Mouse (Mus musculus) limb, embryonic 10.5 days (tissue): ENCODE measurements around the gene Gls2. TPM values are rescaled to one million over a fixed set of nuclear protein-coding genes. Genes with fewer than 3 reads are reported as not detected.

Experiments used
- DNase-seq: peaks from one replicate; pipeline ENCODE4 v3.0.0-alpha.2; 2017; ENCODE audit warnings: low spot score
- H3K27ac ChIP-seq: fragments of 300-500 bp; sonication (generic); 2 replicates; pipeline ENCODE4 v1.5.1; 2016; ENCODE audit warnings: mild to moderate bottlenecking
- H3K27me3 ChIP-seq: fragments of 300-500 bp; sonication (generic); 2 replicates; pipeline ENCODE4 v1.6.1; 2016; ENCODE audit warnings: low read depth, mild to moderate bottlenecking; ENCODE audit not compliant: poor library complexity, severe bottlenecking
- H3K36me3 ChIP-seq: fragments of 300-500 bp; sonication (generic); 2 replicates; pipeline ENCODE4 v1.6.1; 2016; ENCODE audit warnings: mild to moderate bottlenecking, moderate library complexity
- H3K4me1 ChIP-seq: fragments of 300-500 bp; sonication (generic); 2 replicates; pipeline ENCODE4 v1.6.1; 2016
- H3K4me3 ChIP-seq: fragments of 300-500 bp; sonication (generic); 2 replicates; pipeline ENCODE4 v1.5.1; 2016; ENCODE audit warnings: mild to moderate bottlenecking, moderate library complexity
- H3K9me3 ChIP-seq: fragments of 300-500 bp; sonication (generic); replicated peaks from 2 replicates; pipeline ENCODE4 v1.6.1; 2016; ENCODE audit warnings: mild to moderate bottlenecking
- WGBS: fragments of 180-500 bp; shearing (Covaris S2); methylation state at CpG from one replicate; pipeline ENCODE4 v1.1.7; 2016; 5-methylcytosine and 5-hydroxymethylcytosine counted together
- polyA plus RNA-seq: library from polyadenylated mRNA; unstranded; fragments of >200 nt; fragmentation: Nextera tagmentation; extraction: Ambion mirVana; gene quantifications from 2 replicates; pipeline ENCODE4 v1.2.1, GENCODE M21; 2016

Gene Gls2
- polyA plus RNA-seq, 1 experiment from 2014 or later: 1.9 TPM

DNA sequence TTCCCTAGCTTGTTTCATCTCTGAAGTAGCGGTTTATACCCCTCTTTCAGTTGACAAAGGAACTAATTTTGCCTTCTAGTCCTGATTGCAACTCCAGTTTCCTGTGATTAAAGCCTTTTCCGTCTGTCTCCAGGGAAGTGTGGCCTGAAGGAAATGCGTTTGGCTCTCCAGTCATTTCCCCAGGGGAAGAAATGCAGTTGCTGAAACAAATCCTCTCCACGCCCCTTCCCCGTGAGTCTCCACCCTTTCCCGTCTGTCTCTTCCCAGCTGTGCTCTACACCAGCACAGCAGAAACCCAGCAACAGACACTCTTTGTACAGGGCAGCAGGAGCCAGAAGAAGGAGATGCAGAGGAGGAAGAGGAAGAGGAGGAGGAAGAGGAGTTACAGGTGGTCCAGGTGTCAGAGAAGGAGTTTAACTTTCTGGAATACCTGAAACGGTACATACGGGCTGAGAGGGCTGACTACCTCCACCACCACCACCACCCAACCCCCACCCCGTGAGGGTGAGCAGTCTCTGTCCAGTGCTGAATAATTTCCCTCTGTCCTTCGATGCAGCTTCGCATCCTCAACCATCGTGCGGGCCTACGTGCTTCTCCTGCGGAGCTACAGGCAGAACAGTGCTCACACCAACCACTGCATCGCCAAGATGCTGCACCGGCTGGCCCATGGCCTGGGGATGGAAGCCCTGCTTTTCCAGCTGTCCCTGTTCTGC is 52.9 kb downstream of the Gls2 start:
- Histone ChIP-seq H3K36me3 (peaks cover 100% of the 10 kb centered on the region), H3K4me3 (no peak overlapping the region), H3K27ac (no peak overlapping the region), H3K9me3 (no peaks in the 10 kb centered on the region), H3K27me3 (no peaks in the 10 kb centered on the region), H3K4me1 (no peaks in the 10 kb centered on the region)
- DNase-seq: no peak
- 88% methylated on average over 17 of the region's 17 CpGs for WGBS

DNA sequence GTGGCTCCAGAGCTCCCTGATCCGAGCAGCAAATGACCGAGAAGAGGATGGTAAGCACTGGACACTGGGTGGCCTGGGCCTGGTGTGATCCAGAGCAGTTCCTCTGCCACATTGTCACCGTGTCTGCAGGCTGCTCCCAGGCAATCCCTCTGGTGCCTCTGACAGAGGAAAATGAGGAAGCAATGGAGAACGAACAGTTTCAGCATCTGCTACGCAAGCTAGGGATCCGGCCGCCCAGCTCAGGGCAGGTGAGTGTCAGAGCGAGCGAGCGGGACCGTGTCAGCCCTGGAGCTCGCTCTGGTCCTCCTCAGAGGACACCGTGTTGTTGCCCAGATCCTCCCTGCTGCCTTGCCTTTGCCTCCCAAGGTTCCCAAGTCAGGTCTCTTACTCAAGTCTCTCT is 56.3 kb downstream of the Gls2 start:
- H3K27ac ChIP-seq: no peak overlapping the region
- 94% methylated on average over 13 of the region's 13 CpGs for WGBS

DNA sequence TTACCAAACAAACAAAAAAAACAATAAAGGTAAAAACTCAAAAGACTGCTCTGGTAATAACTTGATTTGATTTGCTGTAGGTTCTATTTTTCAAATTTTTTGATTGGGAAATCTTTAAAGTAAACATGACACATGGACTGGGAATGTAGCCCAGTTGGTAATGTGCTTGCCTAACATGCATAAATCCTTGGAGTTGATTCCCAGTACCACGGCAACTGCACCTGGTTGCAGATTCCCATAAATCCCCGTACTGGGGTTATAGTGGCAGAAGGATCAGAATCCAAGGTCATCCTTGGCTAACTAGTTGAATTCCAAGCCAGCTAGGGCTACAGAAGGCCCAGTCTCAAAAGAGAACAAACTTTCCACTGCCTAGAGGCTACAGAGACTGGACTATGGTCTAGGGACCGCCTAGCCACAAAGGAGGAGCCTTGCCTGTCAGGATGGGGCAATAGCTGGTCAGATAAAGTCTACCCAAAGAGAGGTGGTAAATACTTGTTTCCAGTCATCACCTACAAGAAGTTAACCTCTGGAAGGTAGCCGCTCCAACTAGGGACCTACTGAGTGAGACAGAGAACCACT is 59.5 kb downstream of the Gls2 start, which contains the start of gene Apon:
Apon (plus strand) TSS at position 420 of the 579 bp plus-strand sequence.
- H3K4me1 ChIP-seq: no peaks in the 10 kb centered on the region
- H3K9me3 ChIP-seq: no peaks in the 10 kb centered on the region
- H3K36me3 ChIP-seq: peaks cover 59% of the 10 kb centered on the region
- no peak within 1 kb of the TSS for H3K27ac ChIP-seq
- whole genome bisulfite sequencing: 96% methylated on average over 4 of the region's 4 CpGs
- no peak for DNase-seq
- H3K4me3 ChIP-seq: no peak within 1 kb of the TSS
- H3K27me3 ChIP-seq: no peaks in the 10 kb centered on the region

More for the DNA sequence above, 56.3 kb downstream of the Gls2 start:
- no peak for DNase-seq
- no peak overlapping the region for H3K4me3 ChIP-seq
- no peaks in the 10 kb centered on the region for H3K27me3 ChIP-seq
- no peaks in the 10 kb centered on the region for H3K4me1 ChIP-seq
- H3K36me3 ChIP-seq: peaks cover 91% of the 10 kb centered on the region
- no peaks in the 10 kb centered on the region for H3K9me3 ChIP-seq

DNA sequence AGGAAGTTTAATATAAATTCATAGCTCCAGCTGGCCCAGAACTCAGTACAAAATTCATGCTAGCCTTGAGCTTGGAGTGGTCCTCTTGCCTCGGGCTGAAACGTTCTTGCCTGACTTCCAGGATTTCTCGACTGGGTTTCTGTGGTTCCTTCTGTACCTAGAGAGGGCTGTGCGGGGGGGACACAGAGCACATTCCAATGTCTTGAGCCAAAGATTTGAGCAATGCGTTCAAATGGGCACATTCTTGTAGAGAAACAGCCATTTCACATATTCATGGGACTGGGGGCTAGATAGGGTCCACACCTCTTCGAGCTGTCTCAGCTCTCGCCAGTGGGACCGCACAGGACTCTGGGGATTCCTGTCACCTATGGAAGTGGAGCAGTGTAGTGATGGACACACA is 61.7 kb downstream of the Gls2 start:
- Histone ChIP-seq H3K27ac (no peak overlapping the region), H3K4me3 (no peak overlapping the region), H3K27me3 (no peaks in the 10 kb centered on the region), H3K4me1 (no peaks in the 10 kb centered on the region), H3K9me3 (no peaks in the 10 kb centered on the region), H3K36me3 (peaks cover 37% of the 10 kb centered on the region)
- 87% methylated on average over 8 of the region's 8 CpGs for WGBS
- DNase-seq: no peak

DNA sequence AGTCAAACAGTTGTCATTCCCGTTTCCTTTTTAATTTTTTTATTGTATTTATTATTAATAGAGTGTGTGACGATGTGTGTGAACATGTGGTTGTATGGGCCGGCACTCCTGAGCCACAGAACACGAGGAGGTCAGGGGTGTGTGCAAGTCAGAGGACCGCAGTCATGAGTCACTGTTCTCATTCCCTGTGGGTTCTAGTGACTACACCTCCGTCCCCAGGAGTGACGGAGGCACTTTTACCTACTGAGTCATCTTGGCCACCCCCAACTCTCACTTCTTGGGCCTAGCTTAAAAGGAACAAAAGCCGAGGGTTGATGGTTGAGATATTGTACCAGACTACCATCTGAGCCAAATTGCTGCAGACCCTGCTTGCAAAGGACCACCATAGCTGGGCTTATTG is 62.1 kb downstream of the Gls2 start:
- DNase-seq: no peak
- Histone ChIP-seq H3K4me3 (no peak overlapping the region), H3K27me3 (no peaks in the 10 kb centered on the region), H3K36me3 (peaks cover 33% of the 10 kb centered on the region), H3K9me3 (no peaks in the 10 kb centered on the region), H3K27ac (no peak overlapping the region), H3K4me1 (no peaks in the 10 kb centered on the region)
- 81% methylated on average over 8 of the region's 8 CpGs for WGBS

DNA sequence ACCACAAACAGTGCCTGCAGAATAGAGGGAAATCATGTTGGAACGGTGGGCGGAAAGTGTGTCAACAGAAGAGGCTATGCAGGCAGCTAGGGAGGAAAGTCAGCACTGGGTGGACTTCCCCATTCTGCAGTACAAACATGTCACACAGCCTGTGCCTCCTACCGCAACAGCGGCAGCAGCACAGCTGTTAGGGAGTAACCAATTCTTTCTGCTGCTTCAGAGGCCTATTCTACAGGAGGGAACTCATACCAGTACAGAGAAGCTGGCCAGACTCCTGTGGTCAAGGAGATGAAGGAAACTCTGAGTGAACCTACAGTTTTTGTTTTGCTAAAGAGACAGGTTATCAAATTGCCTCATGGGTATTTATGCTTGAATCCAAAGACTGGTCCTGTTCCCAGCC is 64.7 kb downstream of the Gls2 start:
- H3K4me3 ChIP-seq: no peak overlapping the region
- peaks cover 11% of the 10 kb centered on the region for H3K36me3 ChIP-seq
- no peaks in the 10 kb centered on the region for H3K27me3 ChIP-seq
- no peaks in the 10 kb centered on the region for H3K4me1 ChIP-seq
- H3K27ac ChIP-seq: no peak overlapping the region
- H3K9me3 ChIP-seq: no peaks in the 10 kb centered on the region
- no peak for DNase-seq
- WGBS: 91% methylated on average over 4 of the region's 4 CpGs

Other genes with a start within 250 kb of the Gls2 start
- not detected in 2 replicates for gene Hsd17b6, start 186.8 kb upstream of the Gls2 start, polyA plus RNA-seq
- gene Prim1, start 179.3 kb upstream of the Gls2 start, polyA plus RNA-seq: 99.0 and 109 TPM in 2 replicates
- 898 and 1,037 TPM in 2 replicates for gene Naca, start 158.9 kb upstream of the Gls2 start, polyA plus RNA-seq
- 668 and 708 TPM in 2 replicates for gene Ptges3, start 135.5 kb upstream of the Gls2 start, polyA plus RNA-seq
- 2,336 and 2,543 TPM in 2 replicates for gene Atp5b, start 111.2 kb upstream of the Gls2 start, polyA plus RNA-seq
- 12.3 and 14.4 TPM in 2 replicates for gene Baz2a, start 102.9 kb upstream of the Gls2 start, polyA plus RNA-seq
- gene Rbms2, start 14.2 kb upstream of the Gls2 start, polyA plus RNA-seq: 26.4 and 32.5 TPM in 2 replicates
- 33.3 and 34.4 TPM in 2 replicates for gene Spryd4, start 17.4 kb downstream of the Gls2 start, polyA plus RNA-seq
- 0.08 and 0.33 TPM in 2 replicates for gene Mip, start 31.4 kb downstream of the Gls2 start, polyA plus RNA-seq
- 127 and 135 TPM in 2 replicates for gene Timeless, start 37.6 kb downstream of the Gls2 start, polyA plus RNA-seq
- gene Apon, start 59.6 kb downstream of the Gls2 start, polyA plus RNA-seq: 0.87 and 0.90 TPM in 2 replicates
- gene Apof, start 74.2 kb downstream of the Gls2 start, polyA plus RNA-seq: not detected in 2 replicates
- 9.3 and 11.5 TPM in 2 replicates for gene Stat2, start 76.1 kb downstream of the Gls2 start, polyA plus RNA-seq
- not detected in 2 replicates for gene Il23a, start 104.3 kb downstream of the Gls2 start, polyA plus RNA-seq
- 37.2 and 41.8 TPM in 2 replicates for gene Pan2, start 108.9 kb downstream of the Gls2 start, polyA plus RNA-seq
- 313 and 334 TPM in 2 replicates for gene Cnpy2, start 128.0 kb downstream of the Gls2 start, polyA plus RNA-seq
- gene Cs, start 143.3 kb downstream of the Gls2 start, polyA plus RNA-seq: 248 and 251 TPM in 2 replicates
- gene Coq10a, start 174.5 kb downstream of the Gls2 start, polyA plus RNA-seq: 5.6 and 9.1 TPM in 2 replicates
- gene Ankrd52, start 182.7 kb downstream of the Gls2 start, polyA plus RNA-seq: 15.9 and 16.5 TPM in 2 replicates
- 0.21 TPM in 1 of 2 replicates, not detected in the other for gene Slc39a5, start 206.8 kb downstream of the Gls2 start, polyA plus RNA-seq
- 98.7 and 133 TPM in 2 replicates for gene Nabp2, start 217.0 kb downstream of the Gls2 start, polyA plus RNA-seq
- 41.9 and 43.6 TPM in 2 replicates for gene Rnf41, start 217.2 kb downstream of the Gls2 start, polyA plus RNA-seq